Mouse (Mus musculus): ENCODE data around the gene Adgrg2. TPM values are rescaled to one million over a fixed set of nuclear protein-coding genes. Genes with fewer than 3 reads are reported as not detected.

The Adgrg2 gene
- polyA plus RNA-seq, 1 experiment from 2014 or later: 2.1 TPM

DNA sequence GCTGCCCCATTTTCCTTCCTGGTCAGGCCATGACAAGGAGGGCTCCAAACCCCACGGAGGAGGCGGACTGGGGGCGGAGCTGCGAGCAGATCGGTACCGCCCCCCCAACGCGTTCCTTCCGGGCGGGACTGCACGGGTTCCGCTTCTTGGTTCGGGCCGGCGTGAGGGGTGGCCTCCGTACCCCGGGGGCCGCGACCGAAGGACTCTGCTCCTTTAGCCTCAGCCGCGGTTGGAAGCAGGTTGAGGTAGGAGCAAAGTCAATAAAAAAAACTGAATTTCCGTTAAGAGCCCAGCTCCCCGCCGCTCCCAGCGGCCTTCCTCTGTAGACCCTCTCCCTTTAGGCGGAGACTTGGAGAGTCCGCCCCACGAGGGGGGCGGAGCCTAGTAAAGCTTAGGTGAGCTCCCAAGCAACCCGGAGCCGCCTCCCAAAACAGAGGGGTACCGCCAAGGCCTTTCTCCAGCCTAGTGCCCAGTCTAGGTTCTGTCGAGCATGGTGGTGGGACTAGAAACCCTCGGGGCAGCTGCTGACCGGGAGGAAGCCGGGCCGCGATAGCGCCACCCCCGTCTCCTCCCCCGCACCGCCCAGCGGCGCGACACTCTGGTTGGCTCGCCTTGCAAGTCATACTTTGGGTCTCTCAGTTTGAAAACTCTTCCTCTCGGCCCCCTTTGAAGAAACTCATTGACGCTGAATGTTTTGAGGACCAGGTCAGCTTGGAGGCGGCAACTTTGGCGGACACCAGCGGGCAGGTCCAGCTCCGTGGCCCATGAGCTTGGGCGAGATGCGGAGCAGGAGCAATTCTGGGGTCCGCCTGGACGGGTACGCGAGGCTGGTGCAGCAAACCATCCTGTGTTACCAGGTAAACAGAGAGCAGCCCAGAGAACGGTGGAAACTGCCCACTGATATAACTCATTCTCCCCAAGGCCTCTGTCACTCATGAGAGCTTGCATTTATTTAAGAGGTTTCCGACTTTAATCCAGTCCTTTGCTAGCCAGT is 111.9 kb downstream of the Adgrg2 start, which contains the start of gene Phka2:
Gene Phka2, plus strand, starts transcription at position 119 of the 994 bp plus-strand sequence.
- H3K27me3 ChIP-seq: peaks cover 24% of the 10 kb centered on the region
- peak; percentile 98 for ATAC-seq (ENCODE audit: insufficient number of reproducible peaks, insufficient read depth, low FRiP score, low TSS enrichment, low read depth)
- WGBS: 18% methylated on average over 60 of the region's 61 CpGs

GRCm38 (mm10) chrX:160509046-160509445 is 118.6 kb downstream of the Adgrg2 start:
- ATAC-seq (ENCODE audit: insufficient number of reproducible peaks, insufficient read depth, low FRiP score, low TSS enrichment, low read depth): no peak
- Histone ChIP-seq H3K9me3 (no peaks in the 10 kb centered on the region), H3K36me3 (no peaks in the 10 kb centered on the region), H3K27me3 (peaks cover 10% of the 10 kb centered on the region; the same call in 1 of the 2 replicates), H3K27ac (no peak overlapping the region), H3K4me1 (replicated peaks) (no peaks in the 10 kb centered on the region), H3K9ac (replicated peaks) (no peak overlapping the region), H3K4me3 (replicated peaks) (no peak overlapping the region), H3K4me2 (no peak overlapping the region)
- 59% methylated on average over 1 of the region's 1 CpGs for WGBS

More for the DNA sequence above, 111.9 kb downstream of the Adgrg2 start, which contains the start of gene Phka2:
- peak within 1 kb of the TSS; percentile 55 for H3K9ac ChIP-seq (replicated peaks)
- no peaks in the 10 kb centered on the region for H3K9me3 ChIP-seq
- no peaks in the 10 kb centered on the region for H3K4me1 ChIP-seq (replicated peaks)
- peak within 1 kb of the TSS; percentile 60 for H3K4me2 ChIP-seq
- peak within 1 kb of the TSS; percentile 55 for H3K4me3 ChIP-seq (replicated peaks)
- no peaks in the 10 kb centered on the region for H3K36me3 ChIP-seq
- H3K27ac ChIP-seq: peak within 1 kb of the TSS; percentile 89

DNA sequence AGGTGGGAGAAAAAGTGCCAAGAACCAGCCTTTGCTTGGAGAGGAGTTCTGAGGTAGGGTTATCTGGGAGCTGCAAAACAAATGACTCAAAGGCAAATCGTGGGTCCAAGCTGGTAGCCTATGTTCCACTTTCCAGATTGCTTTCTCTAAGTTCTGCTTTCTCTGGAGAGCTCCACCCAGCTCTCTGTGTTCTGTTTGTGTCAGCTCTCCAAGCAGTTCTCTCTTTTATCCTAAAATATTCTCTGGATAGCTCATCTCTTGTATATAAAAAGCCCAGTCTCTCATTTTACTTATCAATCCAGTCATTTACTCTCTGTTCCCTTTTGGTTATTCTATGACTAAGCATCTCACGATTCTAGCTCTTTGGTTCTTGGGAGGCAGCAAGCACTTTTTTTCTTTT is 119.7 kb downstream of the Adgrg2 start:
- no peaks in the 10 kb centered on the region for H3K36me3 ChIP-seq
- H3K27me3 ChIP-seq: peaks cover 10% of the 10 kb centered on the region; the same call in 1 of the 2 replicates
- H3K4me3 ChIP-seq (replicated peaks): no peak overlapping the region
- H3K9ac ChIP-seq (replicated peaks): no peak overlapping the region
- no peak overlapping the region for H3K27ac ChIP-seq
- no peak overlapping the region for H3K4me2 ChIP-seq
- 69% methylated on average over 2 of the region's 2 CpGs for WGBS
- no peak for ATAC-seq (ENCODE audit: insufficient number of reproducible peaks, insufficient read depth, low FRiP score, low TSS enrichment, low read depth)
- no peaks in the 10 kb centered on the region for H3K9me3 ChIP-seq
- no peaks in the 10 kb centered on the region for H3K4me1 ChIP-seq (replicated peaks)

- Histone ChIP-seq H3K4me1 (replicated peaks) (no peaks in the 10 kb centered on the region), H3K36me3 (no peaks in the 10 kb centered on the region), H3K27ac (no peak overlapping the region), H3K27me3 (peaks cover 3% of the 10 kb centered on the region), H3K4me3 (replicated peaks) (no peak overlapping the region), H3K4me2 (no peak overlapping the region), H3K9me3 (no peaks in the 10 kb centered on the region), H3K9ac (replicated peaks) (no peak overlapping the region)
- no peak for ATAC-seq (ENCODE audit: insufficient number of reproducible peaks, insufficient read depth, low FRiP score, low TSS enrichment, low read depth)
These were observed 125.5 kb downstream of the Adgrg2 start for GRCm38 (mm10) chrX:160516027-160516426.

DNA sequence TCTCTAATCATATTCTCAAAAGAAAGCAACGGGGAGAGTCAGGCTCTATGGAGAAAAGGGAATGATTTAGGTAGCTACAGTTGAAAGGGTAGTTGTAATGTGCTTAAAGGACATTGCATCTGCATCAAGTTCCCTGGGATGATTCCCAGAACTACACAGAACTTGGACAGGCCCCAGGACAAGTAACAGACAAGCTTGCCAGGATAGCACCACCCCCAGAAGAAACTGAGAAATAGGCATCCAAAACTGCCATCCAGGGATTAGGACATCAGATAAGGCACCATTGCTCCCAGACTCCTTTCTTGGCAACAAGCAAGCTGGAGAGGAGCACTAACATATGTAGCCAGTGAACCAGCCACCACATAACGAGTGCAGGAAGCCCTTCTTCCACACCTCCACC is 152.3 kb downstream of the Adgrg2 start:
- peaks cover 16% of the 10 kb centered on the region; the same call in 1 of the 2 replicates for H3K36me3 ChIP-seq
- H3K4me2 ChIP-seq: no peak overlapping the region
- no peak overlapping the region for H3K4me3 ChIP-seq (replicated peaks)
- H3K4me1 ChIP-seq (replicated peaks): no peaks in the 10 kb centered on the region
- H3K9me3 ChIP-seq: no peaks in the 10 kb centered on the region
- WGBS: 57% methylated on average over 2 of the region's 2 CpGs
- H3K9ac ChIP-seq (replicated peaks): no peak overlapping the region
- H3K27ac ChIP-seq: no peak overlapping the region
- peaks cover 8% of the 10 kb centered on the region; the same call in 1 of the 2 replicates for H3K27me3 ChIP-seq
- ATAC-seq (ENCODE audit: insufficient number of reproducible peaks, insufficient read depth, low FRiP score, low TSS enrichment, low read depth): no peak

Other genes starting within 250 kb of the Adgrg2 start
- gene Phka2, start 111.5 kb downstream of the Adgrg2 start, polyA plus RNA-seq (2016; fragmentation: Nextera tagmentation; extraction: Ambion mirVana): 21.0 and 21.3 TPM in 2 replicates